Mouse (Mus musculus): ENCODE results near the gene Gm28230. TPM values are rescaled to one million over a fixed set of nuclear protein-coding genes. Genes with fewer than 3 reads are reported as not detected.

Gm28230 gene
- polyA plus RNA-seq, 1 experiment: not detected

DNA sequence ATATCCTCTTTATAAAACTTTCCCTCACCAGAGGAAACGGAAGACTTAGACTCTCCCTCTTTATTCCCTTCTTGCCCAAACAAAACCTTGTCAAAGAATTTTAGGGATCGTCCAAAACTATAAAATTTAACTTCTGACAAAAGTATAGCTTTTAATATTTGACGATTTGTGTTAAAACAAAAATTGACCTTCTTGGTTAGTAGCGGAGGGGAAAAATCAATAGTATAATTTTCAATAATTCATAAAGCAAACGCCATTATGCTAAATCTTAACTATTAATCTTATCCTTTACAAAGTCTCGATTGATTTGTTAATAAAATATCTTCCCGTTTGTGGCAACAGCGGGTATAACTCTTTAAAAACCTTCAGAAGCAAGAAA lies 36.2 kb upstream of the Gm28230 start:
- TF ChIP-seq FLI1 (IDR thresholded peaks at IDR 0.05; ENCODE audit: low read length) (no peak), GATA1 (IDR thresholded peaks at IDR 0.05; ENCODE audit: borderline replicate concordance, low read length) (no peak)
- H3K9me3 ChIP-seq: peaks cover 11% of the 10 kb centered on the region
- no peaks in the 10 kb centered on the region for H3K36me3 ChIP-seq (replicated peaks; ENCODE audit: low read length)
- H3K27me3 ChIP-seq (replicated peaks): peaks cover 96% of the 10 kb centered on the region
- peaks cover 32% of the 10 kb centered on the region for H3K4me1 ChIP-seq
- no peak overlapping the region for H3K4me3 ChIP-seq (replicated peaks)

DNA sequence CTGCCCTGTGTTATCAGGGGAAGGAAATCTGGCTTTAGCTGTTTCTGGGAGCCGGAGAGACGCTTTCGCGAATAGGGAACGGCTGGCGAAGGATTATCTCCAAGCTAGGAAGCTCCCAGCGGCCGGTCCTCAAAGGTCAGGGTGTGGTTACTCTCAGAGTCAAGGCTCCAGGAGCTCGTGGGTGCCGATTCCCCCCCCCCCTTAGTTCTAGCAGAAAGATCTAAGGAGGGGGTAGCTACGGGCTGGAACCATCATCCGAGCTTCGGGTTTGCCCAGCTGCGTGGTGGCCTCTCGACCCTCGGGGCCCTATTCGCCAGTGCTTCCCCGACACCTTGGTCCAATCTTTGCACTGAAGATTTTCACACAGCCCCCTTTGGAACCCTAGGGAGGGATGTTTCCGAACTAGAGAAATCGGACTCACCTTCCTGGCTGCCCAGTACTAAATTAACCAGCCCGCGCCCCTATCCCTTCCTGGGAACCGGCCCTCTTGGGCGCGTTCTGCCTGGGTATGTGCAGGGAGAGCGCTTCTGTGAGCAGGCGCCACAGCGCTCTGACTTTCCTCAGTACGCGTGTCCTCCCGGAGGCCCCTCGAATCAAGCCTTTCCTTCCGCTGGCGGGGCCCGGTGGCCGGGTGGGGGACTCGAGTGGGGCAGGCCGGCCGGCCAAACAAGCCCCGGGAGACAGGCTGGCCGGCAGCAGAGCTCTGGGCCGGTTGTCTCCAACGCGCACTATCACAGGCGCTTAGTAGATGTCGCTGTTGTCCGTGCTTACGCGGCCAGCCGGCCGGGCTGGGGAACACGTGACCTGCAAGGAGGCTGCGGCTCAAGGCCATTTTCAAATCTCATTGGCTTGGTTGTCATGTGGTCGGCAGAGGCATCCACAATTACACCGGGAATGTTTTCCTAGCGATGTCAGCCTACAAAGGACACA lies 35.2 kb upstream of the Gm28230 start, which contains the start of gene Hoxd10:
Hoxd10 (plus strand) TSS at position 903 of the 930 bp plus-strand sequence.
- no peak for TF ChIP-seq FLI1 (IDR thresholded peaks at IDR 0.05; ENCODE audit: low read length)
- no peak within 1 kb of the TSS for H3K4me3 ChIP-seq (replicated peaks)
- no peaks in the 10 kb centered on the region for H3K36me3 ChIP-seq (replicated peaks; ENCODE audit: low read length)
- peaks cover 32% of the 10 kb centered on the region for H3K4me1 ChIP-seq
- peaks cover 11% of the 10 kb centered on the region for H3K9me3 ChIP-seq
- peaks cover 98% of the 10 kb centered on the region for H3K27me3 ChIP-seq (replicated peaks)

DNA sequence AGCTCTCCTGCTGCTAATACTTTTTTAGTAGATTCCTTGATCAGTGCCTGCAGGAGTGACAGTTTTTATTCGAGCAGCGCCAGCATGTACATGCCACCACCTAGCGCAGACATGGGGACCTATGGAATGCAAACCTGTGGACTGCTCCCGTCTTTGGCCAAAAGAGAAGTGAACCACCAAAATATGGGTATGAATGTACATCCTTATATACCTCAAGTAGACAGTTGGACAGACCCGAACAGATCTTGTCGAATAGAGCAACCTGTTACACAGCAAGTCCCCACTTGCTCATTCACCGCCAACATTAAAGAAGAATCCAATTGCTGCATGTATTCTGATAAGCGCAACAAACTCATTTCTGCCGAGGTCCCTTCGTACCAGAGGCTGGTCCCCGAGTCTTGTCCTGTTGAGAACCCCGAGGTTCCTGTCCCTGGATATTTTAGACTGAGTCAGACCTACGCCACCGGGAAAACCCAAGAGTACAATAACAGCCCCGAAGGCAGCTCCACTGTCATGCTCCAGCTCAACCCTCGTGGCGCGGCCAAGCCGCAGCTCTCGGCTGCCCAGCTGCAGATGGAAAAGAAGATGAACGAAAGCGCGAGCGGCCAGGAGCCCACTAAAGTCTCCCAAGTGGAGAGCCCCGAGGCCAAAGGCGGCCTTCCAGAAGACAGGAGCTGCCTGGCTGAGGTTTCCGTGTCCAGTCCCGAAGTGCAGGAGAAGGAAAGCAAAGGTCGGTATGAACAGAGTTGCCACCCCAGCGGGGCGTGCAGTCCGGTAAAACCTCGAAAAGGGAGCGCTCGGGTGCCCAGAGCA lies 34.3 kb upstream of the Gm28230 start:
- Histone ChIP-seq H3K27me3 (replicated peaks) (peaks cover 98% of the 10 kb centered on the region), H3K36me3 (replicated peaks; ENCODE audit: low read length) (no peaks in the 10 kb centered on the region), H3K9me3 (peaks cover 11% of the 10 kb centered on the region), H3K4me3 (replicated peaks) (no peak overlapping the region), H3K4me1 (peaks cover 30% of the 10 kb centered on the region)
- TF ChIP-seq FLI1 (IDR thresholded peaks at IDR 0.05; ENCODE audit: low read length) (no peak), GATA1 (IDR thresholded peaks at IDR 0.05; ENCODE audit: borderline replicate concordance, low read length) (no peak)

DNA sequence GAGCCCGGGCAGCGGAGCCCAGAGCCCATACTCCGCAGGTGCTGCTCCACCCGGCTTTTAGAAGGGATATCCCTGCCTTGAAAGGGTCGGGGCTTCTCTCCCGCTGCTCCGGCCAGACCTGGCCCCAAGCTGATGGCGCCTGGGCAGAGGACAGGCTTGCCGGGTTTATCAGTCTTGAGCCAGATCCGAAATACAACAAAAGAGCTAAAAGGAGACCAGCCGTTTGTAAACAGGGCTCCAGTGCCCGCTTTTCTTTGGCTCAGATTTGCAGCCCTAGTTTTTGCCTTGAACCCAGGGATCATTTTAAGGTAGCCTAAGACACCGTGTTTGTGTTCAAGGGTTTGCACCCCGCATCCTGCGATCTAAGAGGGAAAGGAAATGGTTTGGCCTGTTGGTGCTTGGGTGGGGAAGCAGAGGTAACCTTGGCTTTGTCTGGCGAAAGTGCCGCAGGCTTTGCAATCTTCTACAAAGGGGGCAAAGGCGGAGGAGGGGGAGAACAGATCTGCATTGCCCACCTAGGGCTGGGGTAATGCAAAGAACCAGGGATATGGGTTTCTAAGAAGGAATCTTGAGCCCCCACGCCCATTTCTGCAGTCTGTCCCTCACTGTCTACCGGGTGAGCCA lies 33.6 kb upstream of the Gm28230 start:
- H3K27me3 ChIP-seq (replicated peaks): peaks cover 98% of the 10 kb centered on the region
- peaks cover 11% of the 10 kb centered on the region for H3K9me3 ChIP-seq
- TF ChIP-seq GATA1 (IDR thresholded peaks at IDR 0.05; ENCODE audit: borderline replicate concordance, low read length) (no peak), FLI1 (IDR thresholded peaks at IDR 0.05; ENCODE audit: low read length) (no peak)
- no peak overlapping the region for H3K4me3 ChIP-seq (replicated peaks)
- H3K36me3 ChIP-seq (replicated peaks; ENCODE audit: low read length): no peaks in the 10 kb centered on the region
- peaks cover 27% of the 10 kb centered on the region for H3K4me1 ChIP-seq

DNA sequence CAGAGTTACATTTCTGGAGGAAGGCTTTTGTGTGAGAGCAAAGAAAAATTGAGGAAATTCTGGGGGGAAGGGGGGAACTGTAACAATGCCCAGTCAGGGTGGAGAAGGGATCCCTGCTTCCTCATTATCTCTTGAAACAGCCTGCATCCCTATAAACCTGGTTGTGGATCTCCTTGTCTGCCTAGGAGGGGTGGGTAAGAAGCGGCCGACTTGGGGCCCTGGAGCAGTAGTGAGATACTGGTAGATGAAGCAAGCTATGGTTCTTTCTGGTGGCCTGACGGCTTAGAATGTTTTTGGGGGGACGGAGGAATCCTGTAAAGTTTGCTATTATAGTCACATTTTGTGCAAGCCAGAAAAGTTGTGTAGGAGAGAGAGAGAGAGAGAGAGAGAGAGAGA lies 33.1 kb upstream of the Gm28230 start:
- H3K4me3 ChIP-seq (replicated peaks): no peak overlapping the region
- H3K4me1 ChIP-seq: peaks cover 32% of the 10 kb centered on the region
- H3K27me3 ChIP-seq (replicated peaks): peaks cover 99% of the 10 kb centered on the region
- TF ChIP-seq GATA1 (IDR thresholded peaks at IDR 0.05; ENCODE audit: borderline replicate concordance, low read length) (no peak), FLI1 (IDR thresholded peaks at IDR 0.05; ENCODE audit: low read length) (no peak)
- H3K36me3 ChIP-seq (replicated peaks; ENCODE audit: low read length): no peaks in the 10 kb centered on the region
- peaks cover 11% of the 10 kb centered on the region for H3K9me3 ChIP-seq

DNA sequence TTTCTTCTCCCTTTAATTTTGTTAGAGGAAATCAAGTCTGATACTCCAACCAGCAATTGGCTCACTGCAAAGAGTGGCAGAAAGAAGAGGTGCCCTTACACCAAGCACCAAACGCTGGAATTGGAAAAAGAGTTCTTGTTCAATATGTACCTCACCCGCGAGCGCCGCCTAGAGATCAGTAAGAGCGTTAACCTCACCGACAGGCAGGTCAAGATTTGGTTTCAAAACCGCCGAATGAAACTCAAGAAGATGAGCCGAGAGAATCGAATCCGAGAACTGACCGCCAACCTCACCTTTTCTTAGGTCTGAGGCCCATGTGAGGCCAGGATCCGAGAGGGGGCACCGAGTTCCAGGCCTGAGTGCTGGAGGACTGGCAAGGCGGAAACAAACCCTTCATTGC lies 32.5 kb upstream of the Gm28230 start:
- Histone ChIP-seq H3K4me3 (replicated peaks) (peak overlapping the region; percentile 79), H3K9me3 (peaks cover 11% of the 10 kb centered on the region), H3K36me3 (replicated peaks; ENCODE audit: low read length) (no peaks in the 10 kb centered on the region), H3K27me3 (replicated peaks) (peaks cover 99% of the 10 kb centered on the region), H3K4me1 (peaks cover 33% of the 10 kb centered on the region)
- TF ChIP-seq FLI1 (IDR thresholded peaks at IDR 0.05; ENCODE audit: low read length) (no peak), GATA1 (IDR thresholded peaks at IDR 0.05; ENCODE audit: borderline replicate concordance, low read length) (no peak)

DNA sequence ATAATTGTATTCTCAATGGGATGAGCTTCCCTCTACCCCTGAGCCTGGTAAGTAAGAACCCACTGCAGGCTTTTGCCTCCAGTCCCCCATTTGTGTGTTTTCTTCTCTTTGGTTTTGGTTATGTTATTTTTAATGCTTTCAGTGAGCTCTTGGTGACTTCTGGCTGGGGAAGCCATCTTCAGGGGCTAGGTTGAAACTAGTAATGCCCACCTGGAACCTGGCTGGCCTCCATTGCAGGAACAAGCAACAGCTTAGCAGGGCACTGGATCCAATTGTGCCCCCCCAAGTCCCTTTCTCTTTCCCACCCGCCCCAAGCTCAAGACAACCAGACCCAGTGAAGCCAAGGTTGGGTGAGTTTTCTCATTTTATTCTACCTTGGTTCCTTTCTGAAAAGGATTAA lies 31.1 kb upstream of the Gm28230 start:
- Histone ChIP-seq H3K36me3 (replicated peaks; ENCODE audit: low read length) (no peaks in the 10 kb centered on the region), H3K4me1 (peaks cover 30% of the 10 kb centered on the region), H3K4me3 (replicated peaks) (no peak overlapping the region), H3K9me3 (peaks cover 11% of the 10 kb centered on the region), H3K27me3 (replicated peaks) (peaks cover 99% of the 10 kb centered on the region)
- no peak for TF ChIP-seq FLI1 (IDR thresholded peaks at IDR 0.05; ENCODE audit: low read length)
- TF ChIP-seq GATA1 (IDR thresholded peaks at IDR 0.05; ENCODE audit: borderline replicate concordance, low read length): no peak

DNA sequence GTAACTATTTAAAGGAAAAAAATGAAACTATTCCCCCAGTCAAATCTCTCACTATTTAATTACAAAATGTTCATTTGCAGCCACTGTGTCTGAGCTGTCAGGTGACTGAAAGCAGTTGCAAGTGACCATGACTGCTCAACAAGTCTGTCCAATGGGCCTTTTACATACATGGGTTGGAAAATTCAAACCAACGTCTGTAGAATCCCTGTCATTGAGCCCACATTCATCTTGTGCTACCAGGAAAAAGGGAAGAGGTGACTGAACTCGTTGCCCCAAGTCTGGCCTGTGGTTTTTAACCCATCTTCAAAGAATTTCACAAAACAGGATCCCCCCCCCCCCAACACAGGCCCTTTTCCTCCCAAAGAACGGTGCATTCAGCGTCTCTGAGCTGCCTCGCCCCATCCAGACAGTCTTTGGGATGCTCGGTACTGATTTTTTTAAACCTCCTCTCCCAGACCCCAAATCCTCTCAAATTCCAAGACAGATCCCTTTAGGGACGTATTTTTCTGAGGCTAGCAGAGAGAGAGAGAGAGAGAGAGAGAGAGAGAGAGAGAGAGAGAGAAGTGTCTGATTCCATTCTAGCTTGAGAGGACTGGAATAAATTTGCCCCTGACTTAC lies 30.6 kb upstream of the Gm28230 start:
- H3K36me3 ChIP-seq (replicated peaks; ENCODE audit: low read length): no peaks in the 10 kb centered on the region
- peaks cover 30% of the 10 kb centered on the region for H3K4me1 ChIP-seq
- peaks cover 11% of the 10 kb centered on the region for H3K9me3 ChIP-seq
- peaks cover 99% of the 10 kb centered on the region for H3K27me3 ChIP-seq (replicated peaks)
- H3K4me3 ChIP-seq (replicated peaks): no peak overlapping the region
- TF ChIP-seq GATA1 (IDR thresholded peaks at IDR 0.05; ENCODE audit: borderline replicate concordance, low read length): no peak
- no peak for TF ChIP-seq FLI1 (IDR thresholded peaks at IDR 0.05; ENCODE audit: low read length)
